Mouse (Mus musculus) ES-E14 (cell line): ENCODE results near the gene Tmem223.

ENCODE experiments used
- HCFC1 ChIP-seq: IDR thresholded peaks from 2 replicates; pipeline ENCODE4 v1.6.1; 2012; ENCODE audit warnings: low read length, inconsistent platforms, borderline replicate concordance; ENCODE audit not compliant: insufficient read depth
- MAFK ChIP-seq: IDR thresholded peaks from 2 replicates; pipeline ENCODE4 v1.6.1; 2014; ENCODE audit warnings: mild to moderate bottlenecking, low read depth, low read length, inconsistent platforms; ENCODE audit not compliant: insufficient read depth
- ZC3H11A ChIP-seq: IDR thresholded peaks from 2 replicates; pipeline ENCODE4 v1.6.1; 2012; ENCODE audit warnings: low read depth, mild to moderate bottlenecking, inconsistent platforms, low read length, borderline replicate concordance
- ZNF384 ChIP-seq: IDR thresholded peaks from 2 replicates; pipeline ENCODE4 v1.6.1; 2012; ENCODE audit warnings: low read depth, low read length, inconsistent platforms

GRCm38 (mm10) chr19:8789171-8789570, 18.4 kb downstream of the Tmem223 start:
- TF ChIP-seq HCFC1 (no peak), MAFK (no peak), ZC3H11A (no peak), ZNF384 (no peak)
